Mouse (Mus musculus): ENCODE data around the gene Rufy3.
A peak's percentile ranks its signal among the peaks of the same experiment; 100 is the strongest.
"Not testable (repeated sequence)": the region's sequence is repeated elsewhere in the genome, so short reads cannot be mapped to it uniquely, and the experiment has no call there.

The Rufy3 gene

GRCm38 (mm10) chr5:88564501-88565147, at the start of gene Rufy3:
Gene Rufy3, plus strand, starts transcription at chr5:88565040.
- peak; percentile 67 for DNase-seq (ENCODE audit: low spot score)

GRCm38 (mm10) chr5:88519232-88519631, 45.6 kb upstream of the Rufy3 start:
- DNase-seq (ENCODE audit: low spot score): no peak

- DNase-seq (ENCODE audit: low spot score): no peak
These were observed 37.2 kb upstream of the Rufy3 start, which contains the start of gene Jchain for GRCm38 (mm10) chr5:88527657-88528056. Gene Jchain, minus strand, starts transcription at chr5:88527891.

DNA sequence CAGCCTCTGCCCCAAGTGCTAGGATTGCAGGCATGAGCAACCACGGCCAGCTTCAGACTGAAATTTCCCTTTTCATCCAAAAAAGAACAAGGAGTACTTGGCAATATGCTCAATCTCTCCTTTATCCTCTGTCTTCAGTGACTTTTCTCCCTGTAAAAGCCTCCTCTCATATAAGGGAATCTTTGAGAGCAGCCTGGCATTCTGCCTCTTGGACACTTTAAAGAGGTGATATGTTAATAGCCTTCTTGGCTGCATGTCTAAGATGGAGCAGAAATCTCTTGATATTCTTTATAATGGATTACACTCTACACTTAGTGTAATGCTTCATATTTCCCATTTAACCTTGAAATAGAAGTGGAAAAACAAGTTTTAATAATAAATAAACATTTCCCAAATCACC, 33.9 kb upstream of the Rufy3 start:
- DNase-seq (ENCODE audit: low spot score): no peak

GRCm38 (mm10) chr5:88534697-88535096, 30.1 kb upstream of the Rufy3 start:
- DNase-seq (ENCODE audit: low spot score): no peak

GRCm38 (mm10) chr5:88540845-88541244, 24.0 kb upstream of the Rufy3 start:
- DNase-seq (ENCODE audit: low spot score): no peak

DNA sequence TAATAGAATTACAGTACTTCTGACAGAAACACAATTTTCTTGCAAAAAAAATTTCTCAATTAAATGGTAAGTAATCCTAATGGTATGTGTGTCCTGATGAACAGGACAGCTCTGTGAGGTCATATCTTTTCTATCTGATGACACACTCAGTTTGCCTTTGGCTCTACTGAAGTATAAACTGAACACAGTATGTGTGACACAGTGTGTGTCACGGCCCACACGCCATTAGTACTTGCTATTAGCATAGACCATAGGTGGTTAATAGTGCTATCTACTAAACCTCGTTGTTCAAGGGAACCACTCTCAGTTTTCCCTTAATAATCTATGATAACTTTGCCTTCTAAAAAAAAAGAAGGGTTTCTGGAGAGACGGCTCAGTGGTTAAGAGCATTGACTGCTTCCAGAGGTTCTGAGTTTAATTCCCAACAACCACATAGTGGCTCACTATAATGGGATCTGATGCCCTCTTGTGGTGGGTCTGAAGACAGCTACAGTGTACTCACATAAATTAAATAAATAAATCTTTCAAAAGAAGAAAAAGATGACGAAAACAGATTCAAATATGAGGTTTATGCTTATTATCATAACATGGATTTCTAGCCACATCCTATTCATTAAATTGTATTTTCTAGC, 22.1 kb upstream of the Rufy3 start:
- DNase-seq (ENCODE audit: low spot score): no peak

DNA sequence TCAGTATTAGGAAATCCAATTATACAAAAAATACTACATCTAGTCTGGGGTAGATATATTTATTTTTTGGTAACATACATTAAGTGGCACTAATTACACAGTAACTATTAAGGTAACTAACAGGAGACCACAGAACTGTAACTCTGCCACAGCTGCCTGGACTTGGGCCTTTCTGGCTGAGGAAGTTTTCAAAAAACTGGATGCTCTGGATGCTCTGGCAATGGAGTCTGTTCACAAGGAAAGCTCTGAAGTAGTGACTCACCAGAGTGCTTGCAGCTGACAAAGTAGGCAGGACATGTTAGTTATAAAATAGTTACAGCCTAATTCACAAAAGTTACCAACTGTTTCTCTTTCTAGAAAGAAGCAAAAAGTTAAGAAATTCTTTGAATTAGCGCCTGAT, 20.4 kb upstream of the Rufy3 start:
- not testable (repeated sequence) for DNase-seq (ENCODE audit: low spot score)

GRCm38 (mm10) chr5:88545536-88545935, 19.3 kb upstream of the Rufy3 start:
- DNase-seq (ENCODE audit: low spot score): no peak

- no peak for DNase-seq (ENCODE audit: low spot score)
These were observed 11.4 kb upstream of the Rufy3 start for GRCm38 (mm10) chr5:88553271-88554085.

DNA sequence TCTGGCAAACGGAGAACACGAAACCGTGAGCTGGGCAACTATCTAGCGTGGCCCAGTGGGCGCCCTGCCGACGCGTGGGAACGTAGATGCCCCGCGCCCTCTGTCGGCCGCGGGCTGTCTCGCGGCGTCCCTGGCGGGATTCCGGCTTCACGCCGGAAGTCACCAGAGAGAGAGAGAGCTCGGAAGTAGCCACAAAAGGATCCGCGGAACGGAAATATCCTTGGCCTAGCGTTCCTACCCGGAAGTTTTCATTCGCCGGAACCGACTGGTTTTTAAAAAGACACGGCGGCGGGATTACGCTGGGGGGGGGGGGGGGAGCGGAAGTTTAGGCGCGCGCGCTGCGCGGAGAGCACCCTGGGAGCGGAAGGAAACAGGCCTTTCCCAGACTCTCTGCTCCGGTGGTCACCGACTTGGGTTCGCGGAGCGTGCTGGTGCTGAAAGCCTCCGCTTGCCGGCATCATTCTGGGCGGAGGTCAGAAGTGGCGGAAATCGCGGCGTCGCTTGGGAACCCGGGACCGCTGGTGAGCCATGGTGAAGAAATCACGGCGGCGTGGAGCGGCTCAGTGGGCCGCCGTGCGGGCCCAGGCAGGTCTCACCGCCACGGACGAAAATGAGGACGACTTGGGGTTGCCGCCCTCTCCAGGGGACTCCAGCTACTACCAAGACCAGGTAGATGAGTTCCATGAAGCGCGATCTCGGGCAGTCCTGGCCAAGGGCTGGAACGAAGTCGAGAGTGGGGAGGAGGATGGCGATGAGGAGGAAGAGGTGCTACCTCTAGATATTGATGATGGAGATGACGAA, 10.6 kb upstream of the Rufy3 start, which contains the start of gene Utp3:
Gene Utp3 (plus strand): TSS at position 377 of the 801 bp plus-strand sequence.
- DNase-seq (ENCODE audit: low spot score): peak; percentile 96

DNA sequence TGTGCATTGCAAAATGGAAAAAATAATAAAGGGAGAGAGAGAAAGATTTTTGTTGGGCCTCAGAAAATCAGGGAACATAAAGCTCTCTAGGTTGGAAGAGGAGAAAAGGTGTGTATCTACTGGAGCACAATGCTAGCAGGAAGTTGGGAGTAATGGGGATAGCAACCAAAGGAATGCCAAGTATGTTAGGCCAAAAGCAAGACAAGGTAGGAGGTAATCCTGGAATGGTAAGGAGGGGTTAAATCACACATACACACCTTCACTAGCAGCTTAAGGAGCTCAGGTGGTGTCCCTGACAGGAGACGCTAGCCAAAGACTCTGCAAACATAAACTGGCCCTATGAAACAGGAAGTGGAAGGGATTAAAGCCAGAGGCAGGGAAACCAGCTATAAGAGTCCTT, 5.8 kb upstream of the Rufy3 start:
- DNase-seq (ENCODE audit: low spot score): no peak

DNA sequence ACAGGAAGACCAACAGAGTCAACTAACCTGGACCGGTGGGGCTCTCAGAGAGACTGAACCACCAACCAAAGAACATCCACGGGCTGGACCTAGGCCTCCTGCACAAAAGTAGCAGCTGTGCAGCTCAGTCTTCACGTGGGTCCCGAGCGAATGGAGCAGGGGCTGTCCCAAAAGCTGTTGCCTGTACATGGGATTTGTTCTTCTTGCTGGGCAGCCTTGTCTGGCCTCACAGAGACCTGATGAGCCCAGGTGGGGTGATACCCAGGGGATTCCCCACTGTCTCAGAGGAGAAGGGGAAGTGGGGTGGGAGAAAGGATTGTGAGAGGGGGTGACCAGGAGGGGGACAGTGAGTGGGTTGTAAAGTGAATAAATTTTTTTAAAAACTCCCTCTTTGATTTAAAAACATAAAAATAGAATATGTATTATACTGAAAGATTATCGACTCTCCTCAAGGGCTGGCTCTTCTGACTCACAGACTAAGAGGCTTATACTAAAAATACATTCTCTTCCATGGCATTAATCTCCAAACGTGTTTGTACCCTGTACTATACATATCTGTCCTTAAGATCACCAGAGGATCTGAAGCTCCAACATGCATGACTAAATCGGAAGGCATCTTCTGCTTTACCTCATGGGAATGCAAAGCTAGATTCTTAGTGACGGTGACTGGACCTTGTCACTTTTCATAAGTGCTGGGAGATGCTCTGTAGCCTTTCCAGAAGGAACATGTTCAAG, 3.6 kb upstream of the Rufy3 start:
- DNase-seq (ENCODE audit: low spot score): no peak

GRCm38 (mm10) chr5:88562863-88563780, 1.7 kb upstream of the Rufy3 start:
- no peak for DNase-seq (ENCODE audit: low spot score)

DNA sequence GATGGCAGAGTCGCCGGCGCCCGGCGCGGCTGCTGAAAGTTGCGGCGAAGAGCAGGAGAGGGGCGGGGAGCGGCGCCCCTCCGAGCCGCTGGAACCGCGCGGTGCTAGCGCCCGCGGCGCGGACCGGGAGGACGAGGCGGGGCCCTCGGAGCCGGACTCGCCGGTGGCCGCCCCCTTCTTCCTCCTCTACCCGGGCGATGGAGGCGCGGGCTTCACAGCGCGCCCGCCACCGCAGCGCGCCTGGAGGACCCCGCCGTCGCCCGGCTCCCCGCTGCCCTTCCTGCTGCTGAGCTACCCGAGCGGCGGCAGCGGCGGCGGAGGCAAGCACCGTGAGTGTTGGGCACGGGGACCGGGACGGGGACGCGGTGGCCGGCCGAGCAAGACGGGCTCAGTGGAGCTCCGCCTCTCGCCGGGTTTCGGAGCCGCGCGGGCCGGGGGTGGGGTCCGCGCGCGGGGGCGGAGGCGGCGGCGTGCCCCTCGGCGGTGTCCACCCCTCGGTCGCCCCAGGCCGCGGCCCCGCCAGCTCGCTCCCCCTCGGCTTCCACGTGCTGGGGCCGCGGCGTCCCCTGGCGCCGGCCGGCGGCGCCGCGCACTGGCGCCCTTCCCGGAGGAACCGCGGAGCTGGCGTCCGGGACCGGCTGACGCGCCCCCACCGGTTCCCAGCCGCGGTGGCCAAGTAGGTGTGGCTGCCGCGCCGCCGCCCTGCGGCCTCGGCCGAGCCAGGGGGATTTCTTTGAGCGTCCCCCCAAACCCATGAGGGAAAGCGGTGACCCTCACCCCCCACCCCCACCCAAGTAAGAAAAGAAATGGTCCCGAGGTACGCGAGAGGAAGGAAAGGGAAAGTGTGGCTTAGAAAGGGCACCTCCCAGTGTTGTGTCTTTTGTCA, 551 bp downstream of the Rufy3 start:
- DNase-seq (ENCODE audit: low spot score): peak; percentile 41

GRCm38 (mm10) chr5:88566034-88566841, 1.4 kb downstream of the Rufy3 start:
- DNase-seq (ENCODE audit: low spot score): no peak

DNA sequence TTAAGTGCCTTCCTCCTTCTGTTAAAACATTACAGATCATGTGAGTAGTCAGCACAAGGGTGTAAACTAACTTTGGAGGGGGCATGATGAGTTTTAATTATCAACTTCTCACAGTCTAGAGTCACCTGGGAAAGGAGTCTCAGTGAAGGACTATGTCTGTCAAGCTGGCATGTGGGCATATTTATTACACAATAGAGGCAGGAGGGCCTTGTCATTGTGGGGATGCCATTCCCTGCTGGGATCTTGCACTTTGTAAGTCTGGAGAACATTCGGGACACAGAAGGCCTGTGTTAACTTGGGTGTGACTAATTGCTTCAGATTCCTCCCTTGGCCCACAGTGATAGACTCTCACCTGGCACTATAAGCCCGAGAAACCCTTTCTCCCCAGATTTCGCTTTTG, 4.7 kb downstream of the Rufy3 start:
- DNase-seq (ENCODE audit: low spot score): no peak

DNA sequence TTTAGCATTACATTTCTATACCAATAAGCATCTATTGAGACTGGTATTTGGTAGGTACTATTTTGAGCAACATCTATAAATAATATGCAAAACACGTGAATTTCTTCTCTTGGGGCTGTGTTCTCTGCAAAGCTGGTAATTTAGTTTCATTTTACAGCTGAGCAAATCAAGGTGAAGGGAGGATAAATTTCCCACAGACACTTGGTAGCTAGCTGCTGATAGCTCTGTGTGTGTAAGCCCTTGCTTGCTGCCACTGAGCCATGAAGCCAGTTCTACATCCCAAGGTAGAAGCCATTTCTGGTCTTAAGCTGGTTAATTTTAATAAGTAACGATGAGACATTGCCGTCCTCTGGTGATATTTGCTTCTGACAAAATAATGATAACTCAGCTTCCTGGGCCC, 10.0 kb downstream of the Rufy3 start:
- DNase-seq (ENCODE audit: low spot score): no peak
